Mouse (Mus musculus) limb, embryonic 11.5 days (tissue): ENCODE data around the gene Rab23. TPM values are rescaled to one million over a fixed set of nuclear protein-coding genes. Genes with fewer than 3 reads are reported as not detected.

Source experiments
- ATAC-seq: fragments of 200-750 bp; cut with Nextera tagmentation; 2 replicates; pipeline ENCODE4 v1.8.0; 2017; ENCODE audit warnings: low read depth; ENCODE audit not compliant: insufficient number of reproducible peaks, low FRiP score, low TSS enrichment
- DNase-seq: peaks from one replicate; pipeline ENCODE4 v3.0.0-alpha.2; 2015; ENCODE audit warnings: low spot score
- H3K27ac ChIP-seq: fragments of 300-500 bp; sonication (generic); replicated peaks from 2 replicates; pipeline ENCODE4 v1.5.1; 2014; ENCODE audit warnings: low read depth, mild to moderate bottlenecking, low read length
- H3K27me3 ChIP-seq: fragments of 300-500 bp; sonication (generic); 2 replicates; pipeline ENCODE4 v1.6.1; 2014; ENCODE audit warnings: mild to moderate bottlenecking, low read length, mixed read lengths; ENCODE audit not compliant: control insufficient read depth, insufficient read depth
- H3K36me3 ChIP-seq: fragments of 300-500 bp; sonication (generic); 2 replicates; pipeline ENCODE4 v1.6.1; 2014; ENCODE audit warnings: mild to moderate bottlenecking, low read length, moderate library complexity, mixed read lengths; ENCODE audit not compliant: control insufficient read depth, insufficient read depth
- H3K4me1 ChIP-seq: fragments of 300-500 bp; sonication (generic); 2 replicates; pipeline ENCODE4 v1.6.1; 2014; ENCODE audit warnings: low read length, mixed read lengths; ENCODE audit not compliant: control insufficient read depth, insufficient read depth
- H3K4me2 ChIP-seq: fragments of 300-500 bp; sonication (generic); 2 replicates; pipeline ENCODE4 v1.6.1; 2014; ENCODE audit warnings: low read depth, mild to moderate bottlenecking, moderate library complexity; ENCODE audit not compliant: severe bottlenecking
- H3K4me3 ChIP-seq: fragments of 300-500 bp; sonication (generic); 2 replicates; pipeline ENCODE4 v1.5.1; 2014; ENCODE audit warnings: low read depth, low read length
- H3K9ac ChIP-seq: fragments of 300-500 bp; sonication (generic); 2 replicates; pipeline ENCODE4 v1.6.1; 2014; ENCODE audit warnings: mild to moderate bottlenecking, low read length
- H3K9me3 ChIP-seq: fragments of 300-500 bp; sonication (generic); 2 replicates; pipeline ENCODE4 v1.6.1; 2016; ENCODE audit warnings: low read length; ENCODE audit not compliant: control insufficient read depth
- WGBS: fragments of 180-500 bp; shearing (Covaris S2); extraction: QIAGEN DNeasy Blood & Tissue Kit; methylation state at CpG from one replicate; pipeline ENCODE4 v1.1.7; 2014; 5-methylcytosine and 5-hydroxymethylcytosine counted together
- polyA plus RNA-seq: library from polyadenylated mRNA; unstranded; fragments of >200 nt; fragmentation: Nextera tagmentation; extraction: Ambion mirVana; gene quantifications from 2 replicates; pipeline ENCODE4 v1.2.1, GENCODE M21; 2014

The Rab23 gene
- polyA plus RNA-seq, 1 experiment from 2014 or later = 35.6 TPM

- 4% methylated on average over 10 of the region's 10 CpGs for WGBS
- H3K27ac ChIP-seq = no peak overlapping the region
- no peak overlapping the region for H3K4me3 ChIP-seq
- H3K4me2 ChIP-seq = no peak overlapping the region
- DNase-seq (peak; percentile 49), ATAC-seq (no peak)
- no peaks in the 10 kb centered on the region for H3K27me3 ChIP-seq
- H3K9me3 ChIP-seq = no peaks in the 10 kb centered on the region
- H3K36me3 ChIP-seq = no peaks in the 10 kb centered on the region
- H3K9ac ChIP-seq = no peak overlapping the region
- H3K4me1 ChIP-seq = no peaks in the 10 kb centered on the region
These were observed 4.9 kb upstream of the Rab23 start for GRCm38 (mm10) chr1:33714796-33715195.

GRCm38 (mm10) chr1:33717636-33718035 is 2.1 kb upstream of the Rab23 start:
- WGBS = 100% methylated on average over 1 of the region's 1 CpGs
- H3K27ac ChIP-seq = no peak overlapping the region
- no peak overlapping the region for H3K9ac ChIP-seq
- no peaks in the 10 kb centered on the region for H3K9me3 ChIP-seq
- H3K4me2 ChIP-seq = no peak overlapping the region
- DNase-seq (no peak), ATAC-seq (no peak)
- H3K27me3 ChIP-seq = no peaks in the 10 kb centered on the region
- H3K4me3 ChIP-seq = no peak overlapping the region
- H3K4me1 ChIP-seq = peaks cover 5% of the 10 kb centered on the region
- no peaks in the 10 kb centered on the region; the same call in 1 of the 2 replicates for H3K36me3 ChIP-seq

- peak overlapping the region; percentile 92 for H3K9ac ChIP-seq
- peak overlapping the region; percentile 52 for H3K4me2 ChIP-seq
- H3K4me1 ChIP-seq = peaks cover 5% of the 10 kb centered on the region
- H3K36me3 ChIP-seq = no peaks in the 10 kb centered on the region; the same call in 1 of the 2 replicates
- ATAC-seq = peak; percentile 48
- no peak for DNase-seq
- peak overlapping the region; percentile 68 for H3K4me3 ChIP-seq
- no peaks in the 10 kb centered on the region for H3K9me3 ChIP-seq
- no peaks in the 10 kb centered on the region for H3K27me3 ChIP-seq
- H3K27ac ChIP-seq = peak overlapping the region; percentile 84
- 0% methylated on average over 38 of the region's 41 CpGs for WGBS
These were observed 544 bp downstream of the Rab23 start for GRCm38 (mm10) chr1:33720231-33720630.

- Histone ChIP-seq H3K4me1 (peaks cover 5% of the 10 kb centered on the region), H3K4me3 (peak overlapping the region; percentile 68; the same call in 1 of the 2 replicates), H3K27me3 (no peaks in the 10 kb centered on the region), H3K36me3 (no peaks in the 10 kb centered on the region; the same call in 1 of the 2 replicates), H3K9ac (no peak overlapping the region), H3K27ac (no peak overlapping the region), H3K9me3 (no peaks in the 10 kb centered on the region), H3K4me2 (peak overlapping the region; percentile 20; the same call in 1 of the 2 replicates)
- DNase-seq (no peak), ATAC-seq (no peak)
- 88% methylated on average over 7 of the region's 7 CpGs for WGBS
These were observed 1.3 kb downstream of the Rab23 start for GRCm38 (mm10) chr1:33721020-33721419.

- DNase-seq = no peak
- no peak overlapping the region for H3K4me2 ChIP-seq
- H3K36me3 ChIP-seq = peaks cover 6% of the 10 kb centered on the region
These were observed 4.8 kb downstream of the Rab23 start for GRCm38 (mm10) chr1:33724516-33724915.

GRCm38 (mm10) chr1:33725086-33725485 is 5.4 kb downstream of the Rab23 start:
- H3K36me3 ChIP-seq = peaks cover 6% of the 10 kb centered on the region
- DNase-seq = no peak
- H3K9me3 ChIP-seq = no peaks in the 10 kb centered on the region
- no peak overlapping the region for H3K4me2 ChIP-seq
- H3K9ac ChIP-seq = no peak overlapping the region
- peaks cover 5% of the 10 kb centered on the region for H3K4me1 ChIP-seq
- no peaks in the 10 kb centered on the region for H3K27me3 ChIP-seq
- no peak for ATAC-seq
- no peak overlapping the region for H3K4me3 ChIP-seq
- no peak overlapping the region for H3K27ac ChIP-seq
- 90% methylated on average over 5 of the region's 5 CpGs for WGBS

More at GRCm38 (mm10) chr1:33724516-33724915, 4.8 kb downstream of the Rab23 start:
- no peak for ATAC-seq
- Histone ChIP-seq H3K4me1 (peaks cover 5% of the 10 kb centered on the region), H3K4me3 (no peak overlapping the region), H3K9ac (no peak overlapping the region), H3K27me3 (no peaks in the 10 kb centered on the region), H3K27ac (no peak overlapping the region), H3K9me3 (no peaks in the 10 kb centered on the region)
- 91% methylated on average over 6 of the region's 6 CpGs for WGBS

GRCm38 (mm10) chr1:33733044-33733443 is 13.4 kb downstream of the Rab23 start:
- H3K4me2 ChIP-seq = no peak overlapping the region
- WGBS = 93% methylated on average over 9 of the region's 9 CpGs
- H3K9ac ChIP-seq = no peak overlapping the region
- H3K27ac ChIP-seq = no peak overlapping the region
- no peaks in the 10 kb centered on the region for H3K4me1 ChIP-seq
- peaks cover 12% of the 10 kb centered on the region; the same call in 1 of the 2 replicates for H3K36me3 ChIP-seq
- no peak overlapping the region for H3K4me3 ChIP-seq
- no peaks in the 10 kb centered on the region for H3K9me3 ChIP-seq
- ATAC-seq = no peak
- H3K27me3 ChIP-seq = no peaks in the 10 kb centered on the region
- DNase-seq = no peak

- H3K4me2 ChIP-seq = no peak overlapping the region
- no peaks in the 10 kb centered on the region for H3K9me3 ChIP-seq
- WGBS = 88% methylated on average over 5 of the region's 5 CpGs
- no peaks in the 10 kb centered on the region for H3K27me3 ChIP-seq
- H3K4me1 ChIP-seq = no peaks in the 10 kb centered on the region
- H3K27ac ChIP-seq = no peak overlapping the region
- H3K9ac ChIP-seq = no peak overlapping the region
- ATAC-seq (no peak), DNase-seq (no peak)
- H3K4me3 ChIP-seq = no peak overlapping the region
- H3K36me3 ChIP-seq = peaks cover 9% of the 10 kb centered on the region; the same call in 1 of the 2 replicates
These were observed 14.5 kb downstream of the Rab23 start for GRCm38 (mm10) chr1:33734001-33734685.
